Mouse (Mus musculus) erythroblast, adult 5-6 weeks (primary cell): ENCODE results near the gene Nudcd3. TPM values are rescaled to one million over a fixed set of nuclear protein-coding genes. Genes with fewer than 3 reads are reported as not detected.

Experiments
- ATAC-seq: replicated peaks from 2 replicates; pipeline ENCODE4 v1.8.0; 2016; ENCODE audit warnings: moderate number of reproducible peaks, mild to moderate bottlenecking, moderate TSS enrichment, inconsistent platforms; ENCODE audit not compliant: poor library complexity, low FRiP score, severe bottlenecking
- total RNA-seq, 2 experiments: library from RNA; stranded (forward) in 1 of 2; stranded (reverse) in 1 of 2; fragments of 150-400 nt in 1 of 2; fragments of 200-764, 138-1000 nt in 1 of 2; gene quantifications; 2 replicates each; pipeline versions ENCODE4 v1.2.3 to v1.2.4; 2015 to 2017; ENCODE audit warnings: low replicate concordance in 2 of 2

Gene Nudcd3
- total RNA-seq, 2 experiments from 2014 or later, result 3.8 to 8.1 TPM

DNA sequence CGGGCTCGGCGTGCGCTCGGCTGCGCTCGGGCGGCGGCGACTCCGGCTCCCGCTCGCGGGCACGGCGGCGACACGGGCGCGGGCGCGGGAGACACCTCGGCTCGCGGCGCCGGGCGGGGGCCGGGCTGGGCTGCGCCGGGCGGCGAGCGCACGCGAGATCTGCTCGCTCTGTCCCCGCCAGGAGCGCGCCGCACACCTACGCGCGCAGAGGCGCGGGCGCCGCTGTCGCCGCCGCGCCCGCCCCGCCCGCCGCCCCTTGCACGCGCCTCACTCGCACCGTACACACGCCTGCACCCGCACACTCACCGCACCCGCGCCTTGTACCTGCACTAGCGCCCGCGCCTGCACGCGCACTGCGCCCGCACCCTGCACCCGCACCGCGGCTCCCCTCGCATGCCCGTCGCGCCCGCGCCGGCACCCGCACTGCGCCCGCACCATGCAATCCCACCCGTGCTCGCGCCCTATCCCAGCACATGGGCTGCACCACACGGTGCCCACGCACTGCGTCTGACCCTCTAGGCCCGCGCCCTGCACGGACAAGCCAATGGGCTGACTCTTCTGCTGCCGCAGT is 134.6 kb downstream of the Nudcd3 start:
- ATAC-seq, result no peak

DNA sequence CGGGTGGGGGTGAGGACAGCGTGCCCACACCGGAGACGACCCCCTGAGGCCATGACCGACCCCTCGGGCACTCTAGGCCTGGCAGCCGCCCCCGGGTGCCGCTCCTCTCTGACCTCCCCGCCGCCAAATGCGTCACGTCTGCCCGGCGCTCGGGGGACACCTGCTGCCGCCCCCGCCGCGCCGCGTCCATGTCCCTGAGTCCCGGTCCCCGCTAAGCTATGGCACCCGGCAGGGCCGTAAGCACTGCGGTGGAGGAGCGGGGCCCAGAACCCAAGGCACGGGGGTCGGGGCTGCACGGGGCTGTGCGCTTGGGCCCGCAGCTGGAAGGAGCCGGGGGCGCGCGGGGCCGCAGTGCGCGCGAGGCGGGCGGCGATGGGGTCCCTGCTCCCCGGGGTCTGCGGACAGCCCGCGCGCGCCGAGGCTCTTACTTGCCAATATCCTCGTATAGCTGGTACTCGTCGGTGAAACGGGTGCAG is 135.1 kb downstream of the Nudcd3 start:
- no peak for ATAC-seq

DNA sequence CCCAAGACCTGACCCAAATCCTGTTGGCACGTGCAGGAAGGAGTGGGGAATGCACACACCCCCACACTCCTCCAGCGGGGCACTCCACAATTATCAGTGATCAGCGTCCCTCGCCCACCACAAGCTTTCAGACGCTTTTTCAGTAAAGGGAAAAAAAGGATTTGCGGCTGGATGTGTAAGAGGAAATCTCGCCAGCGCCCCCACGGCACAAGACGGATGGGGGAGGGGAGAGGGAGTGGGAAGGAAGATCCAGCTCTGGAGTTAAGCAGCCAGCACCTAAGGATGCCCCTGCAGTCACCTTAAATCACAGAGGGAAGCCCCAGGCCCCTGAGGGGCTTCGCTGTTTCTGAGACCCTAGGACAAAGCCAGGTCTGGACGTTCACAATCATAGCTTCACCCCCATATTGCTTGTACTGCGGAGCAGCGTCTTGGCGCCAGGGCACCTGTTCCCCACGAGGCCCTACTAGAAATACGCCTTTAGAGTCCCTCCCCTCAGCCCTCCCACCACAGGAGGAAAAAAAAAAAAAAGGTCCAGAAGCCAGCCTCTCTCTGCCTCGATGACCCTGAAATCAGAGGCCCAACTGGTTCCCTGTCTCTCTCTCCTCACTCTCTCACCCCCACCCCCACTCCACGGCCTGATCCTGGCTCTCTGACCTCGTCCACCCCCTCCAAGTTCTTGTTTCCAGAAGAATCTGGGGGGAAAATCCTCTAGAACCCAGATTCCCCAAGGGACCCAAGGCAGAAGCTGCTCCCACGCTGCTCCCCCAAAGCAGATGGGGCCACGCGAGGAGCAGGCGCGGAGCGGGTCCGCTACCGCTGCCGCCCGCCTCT is 135.8 kb downstream of the Nudcd3 start:
- ATAC-seq, result no peak

GRCm38 (mm10) chr11:6063501-6064214 is 136.6 kb downstream of the Nudcd3 start:
- ATAC-seq, result no peak

GRCm38 (mm10) chr11:6063065-6063464 is 137.2 kb downstream of the Nudcd3 start:
- ATAC-seq, result no peak

GRCm38 (mm10) chr11:6062329-6062728 is 137.9 kb downstream of the Nudcd3 start:
- no peak for ATAC-seq

DNA sequence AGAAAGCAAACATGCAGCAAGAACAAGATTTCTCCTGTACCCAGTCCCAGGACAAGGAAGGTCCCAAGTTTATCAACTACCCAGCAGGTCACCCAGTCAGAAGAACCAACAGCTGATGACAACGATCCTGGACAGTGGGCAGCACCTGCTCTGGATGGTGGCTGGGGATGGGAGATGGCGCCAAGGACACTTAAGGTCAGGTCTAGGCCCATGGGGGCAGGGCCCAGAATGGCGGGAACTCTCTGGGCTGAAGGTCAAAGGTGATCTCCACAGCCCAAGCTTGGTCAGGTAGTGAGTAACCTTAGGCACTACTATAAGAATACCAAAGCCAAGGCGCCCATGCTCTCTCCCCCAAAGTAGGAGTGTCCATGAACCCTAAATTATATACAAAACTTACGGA is 138.3 kb downstream of the Nudcd3 start:
- ATAC-seq, result no peak

DNA sequence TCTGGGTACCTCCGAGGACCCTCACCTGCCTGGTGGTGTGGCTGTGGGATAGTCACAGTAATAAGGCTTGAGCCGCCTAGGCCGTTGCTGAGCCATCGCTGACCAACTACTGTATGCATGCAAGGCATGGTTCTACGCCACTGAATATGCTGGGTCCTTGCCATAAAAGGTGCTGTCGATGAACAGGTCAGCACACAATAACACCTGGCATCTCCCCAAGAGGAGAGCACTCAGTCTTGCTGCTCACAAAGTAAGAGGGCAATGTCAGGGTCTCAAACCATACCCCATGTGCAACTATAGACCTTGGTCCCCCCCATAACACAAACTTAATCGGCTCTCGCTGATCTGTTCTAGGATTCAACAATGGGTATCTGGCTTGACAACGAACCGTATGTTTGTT is 141.1 kb downstream of the Nudcd3 start:
- no peak for ATAC-seq

Other genes with a start within 250 kb of the Nudcd3 start
- 9.8 and 11.3 TPM in 2 replicates for gene Ykt6, start 244.7 kb downstream of the Nudcd3 start, total RNA-seq (2015; ENCODE audit: low replicate concordance)
- gene Ykt6, start 244.7 kb downstream of the Nudcd3 start, total RNA-seq (2017; ENCODE audit: low replicate concordance), result 6.8 and 22.3 TPM in 2 replicates
- not detected in 2 replicates for gene Camk2b, start 134.1 kb downstream of the Nudcd3 start, total RNA-seq (2015; ENCODE audit: low replicate concordance)
- gene Camk2b, start 134.1 kb downstream of the Nudcd3 start, total RNA-seq (2017; ENCODE audit: low replicate concordance), result 0.14 TPM in 1 of 2 replicates, not detected in the other
- not detected in 2 replicates for gene A730071L15Rik, start 386 bp downstream of the Nudcd3 start, total RNA-seq (2015; ENCODE audit: low replicate concordance)
- gene A730071L15Rik, start 386 bp downstream of the Nudcd3 start, total RNA-seq (2017; ENCODE audit: low replicate concordance), result not detected in 2 replicates
- gene Npc1l1, start 29.7 kb upstream of the Nudcd3 start, total RNA-seq (2015; ENCODE audit: low replicate concordance), result not detected in 2 replicates
- not detected in 2 replicates for gene Npc1l1, start 29.7 kb upstream of the Nudcd3 start, total RNA-seq (2017; ENCODE audit: low replicate concordance)
- 4.0 and 16.9 TPM in 2 replicates for gene Ddx56, start 67.4 kb upstream of the Nudcd3 start, total RNA-seq (2015; ENCODE audit: low replicate concordance)
- 3.3 and 9.0 TPM in 2 replicates for gene Ddx56, start 67.4 kb upstream of the Nudcd3 start, total RNA-seq (2017; ENCODE audit: low replicate concordance)
- 10.0 and 11.7 TPM in 2 replicates for gene Tmed4, start 74.5 kb upstream of the Nudcd3 start, total RNA-seq (2015; ENCODE audit: low replicate concordance)
- 7.4 and 13.2 TPM in 2 replicates for gene Tmed4, start 74.5 kb upstream of the Nudcd3 start, total RNA-seq (2017; ENCODE audit: low replicate concordance)
- 78.6 and 82.6 TPM in 2 replicates for gene Ogdh, start 91.2 kb upstream of the Nudcd3 start, total RNA-seq (2015; ENCODE audit: low replicate concordance)
- gene Ogdh, start 91.2 kb upstream of the Nudcd3 start, total RNA-seq (2017; ENCODE audit: low replicate concordance), result 88.5 and 94.4 TPM in 2 replicates
- 9.8 and 12.9 TPM in 2 replicates for gene Zmiz2, start 188.7 kb upstream of the Nudcd3 start, total RNA-seq (2015; ENCODE audit: low replicate concordance)
- 1.5 and 3.1 TPM in 2 replicates for gene Zmiz2, start 188.7 kb upstream of the Nudcd3 start, total RNA-seq (2017; ENCODE audit: low replicate concordance)
- gene Ppia, start 215.0 kb upstream of the Nudcd3 start, total RNA-seq (2015; ENCODE audit: low replicate concordance), result 1,176 and 1,185 TPM in 2 replicates
- 351 and 513 TPM in 2 replicates for gene Ppia, start 215.0 kb upstream of the Nudcd3 start, total RNA-seq (2017; ENCODE audit: low replicate concordance)
- 53.3 and 54.0 TPM in 2 replicates for gene H2afv, start 244.0 kb upstream of the Nudcd3 start, total RNA-seq (2015; ENCODE audit: low replicate concordance)
- 32.3 and 44.9 TPM in 2 replicates for gene H2afv, start 244.0 kb upstream of the Nudcd3 start, total RNA-seq (2017; ENCODE audit: low replicate concordance)